Mouse (Mus musculus) midbrain, embryonic 13.5 days (tissue): Measurements from ENCODE around the gene Aimp2. TPM values are rescaled to one million over a fixed set of nuclear protein-coding genes. Genes with fewer than 3 reads are reported as not detected.

Experiments
- ATAC-seq: fragments of 200-750 bp; cut with Nextera tagmentation; 2 replicates; pipeline ENCODE4 v1.8.0; 2017; ENCODE audit warnings: mild to moderate bottlenecking, moderate TSS enrichment, moderate library complexity
- H3K27ac ChIP-seq: fragments of 300-500 bp; sonication (generic); 2 replicates; pipeline ENCODE4 v1.5.1; 2015; ENCODE audit warnings: inconsistent platforms, mild to moderate bottlenecking, moderate library complexity
- H3K27me3 ChIP-seq: fragments of 300-500 bp; sonication (generic); 2 replicates; pipeline ENCODE4 v1.6.1; 2015; ENCODE audit warnings: mild to moderate bottlenecking, inconsistent platforms
- H3K36me3 ChIP-seq: fragments of 300-500 bp; sonication (generic); 2 replicates; pipeline ENCODE4 v1.6.1; 2015; ENCODE audit warnings: mild to moderate bottlenecking, inconsistent platforms
- H3K4me1 ChIP-seq: fragments of 300-500 bp; sonication (generic); replicated peaks from 2 replicates; pipeline ENCODE4 v1.6.1; 2015; ENCODE audit warnings: inconsistent platforms
- H3K4me2 ChIP-seq: fragments of 300-500 bp; sonication (generic); replicated peaks from 2 replicates; pipeline ENCODE4 v1.6.1; 2015; ENCODE audit warnings: moderate library complexity, mild to moderate bottlenecking, inconsistent platforms
- H3K4me3 ChIP-seq: fragments of 300-500 bp; sonication (generic); replicated peaks from 2 replicates; pipeline ENCODE4 v1.5.1; 2015; ENCODE audit warnings: mild to moderate bottlenecking, inconsistent platforms
- H3K9ac ChIP-seq: fragments of 300-500 bp; sonication (generic); replicated peaks from 2 replicates; pipeline ENCODE4 v1.6.1; 2015; ENCODE audit warnings: mild to moderate bottlenecking, inconsistent platforms
- H3K9me3 ChIP-seq: fragments of 300-500 bp; sonication (generic); 2 replicates; pipeline ENCODE4 v1.6.1; 2016; ENCODE audit warnings: mild to moderate bottlenecking, inconsistent platforms
- whole genome bisulfite sequencing: fragments of 180-500 bp; shearing (Covaris S2); methylation state at CpG from one replicate; pipeline ENCODE4 v1.1.7; 2015; 5-methylcytosine and 5-hydroxymethylcytosine counted together
- polyA plus RNA-seq: library from polyadenylated mRNA; unstranded; fragments of >200 nt; fragmentation: Nextera tagmentation; extraction: Ambion mirVana; gene quantifications from 2 replicates; pipeline ENCODE4 v1.2.1, GENCODE M21; 2015

Aimp2 gene
- polyA plus RNA-seq, 1 experiment from 2014 or later = 82.6 TPM

- Histone ChIP-seq H3K4me3 (no peak overlapping the region), H3K36me3 (peaks cover 85% of the 10 kb centered on the region), H3K27ac (no peak overlapping the region), H3K4me2 (no peak overlapping the region), H3K27me3 (no peaks in the 10 kb centered on the region), H3K9ac (no peak overlapping the region), H3K4me1 (no peaks in the 10 kb centered on the region), H3K9me3 (no peaks in the 10 kb centered on the region)
- ATAC-seq = no peak
- 90% methylated on average over 5 of the region's 5 CpGs for WGBS
Observed at GRCm38 (mm10) chr5:143893396-143893795, 16.3 kb downstream of the Aimp2 start.

DNA sequence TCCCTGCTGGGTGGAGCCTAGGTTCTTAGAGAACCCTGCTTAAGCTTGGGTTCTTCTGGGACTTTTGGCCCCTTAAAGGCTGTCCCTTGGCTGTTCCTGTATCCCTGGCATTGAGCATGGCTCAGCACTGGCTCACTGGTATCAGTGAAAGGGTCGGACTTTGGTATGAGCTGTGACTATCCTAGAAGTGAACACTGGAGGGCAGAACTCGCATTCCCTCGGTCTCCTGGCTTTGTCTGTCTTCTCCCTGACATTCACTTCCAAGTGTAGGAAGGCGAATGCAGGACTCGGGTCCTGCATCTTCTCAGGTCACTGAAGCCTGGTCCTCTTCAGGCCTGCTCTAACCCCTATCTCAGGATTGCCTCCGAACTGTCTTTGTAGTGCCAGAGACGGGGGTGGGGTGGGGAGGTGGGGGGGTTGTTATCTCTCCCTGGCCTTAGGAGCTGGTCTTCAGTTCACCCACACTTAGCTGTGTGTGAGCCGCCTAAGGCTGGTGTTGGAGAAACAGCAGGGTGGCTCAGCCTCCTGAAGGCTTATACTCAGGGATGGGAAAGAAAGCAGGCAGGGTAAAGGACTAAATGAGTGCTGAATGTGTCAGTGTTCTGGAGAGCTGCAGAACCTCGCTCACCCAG, 17.3 kb downstream of the Aimp2 start:
- Histone ChIP-seq H3K4me3 (no peak overlapping the region), H3K4me2 (no peak overlapping the region), H3K27me3 (no peaks in the 10 kb centered on the region), H3K9ac (no peak overlapping the region), H3K36me3 (peaks cover 84% of the 10 kb centered on the region), H3K4me1 (no peaks in the 10 kb centered on the region), H3K27ac (no peak overlapping the region), H3K9me3 (no peaks in the 10 kb centered on the region)
- WGBS = 77% methylated on average over 9 of the region's 9 CpGs
- ATAC-seq = no peak

DNA sequence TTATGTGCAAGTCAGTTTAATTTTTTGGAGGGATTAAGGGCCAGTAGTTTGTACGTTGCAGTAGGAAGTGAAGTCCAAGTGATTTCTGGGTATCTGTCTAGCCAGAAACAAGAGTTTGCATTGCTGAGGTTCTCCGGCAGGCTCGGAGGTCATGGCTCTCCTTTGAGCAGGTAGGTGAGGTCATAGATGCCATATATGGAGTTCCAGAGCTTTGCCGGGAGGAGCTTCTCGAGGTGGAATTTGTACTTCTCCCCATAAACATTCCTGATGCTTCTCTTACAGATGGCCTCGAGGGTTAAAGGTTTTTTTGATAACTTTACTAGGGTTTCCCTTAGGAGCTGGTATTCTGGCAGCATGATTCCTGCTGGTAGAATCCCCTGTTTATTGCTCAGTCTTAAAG, 18.9 kb downstream of the Aimp2 start:
- peaks cover 89% of the 10 kb centered on the region for H3K36me3 ChIP-seq
- H3K4me3 ChIP-seq = no peak overlapping the region
- no peaks in the 10 kb centered on the region for H3K27me3 ChIP-seq
- H3K27ac ChIP-seq = no peak overlapping the region
- H3K4me1 ChIP-seq = no peaks in the 10 kb centered on the region
- no peak overlapping the region for H3K4me2 ChIP-seq
- 89% methylated on average over 6 of the region's 6 CpGs for WGBS
- H3K9ac ChIP-seq = no peak overlapping the region
- no peak for ATAC-seq
- 0 out of 2 replicates have a peak, but pooled peaks cover 4% of the 10 kb centered on the region for H3K9me3 ChIP-seq

DNA sequence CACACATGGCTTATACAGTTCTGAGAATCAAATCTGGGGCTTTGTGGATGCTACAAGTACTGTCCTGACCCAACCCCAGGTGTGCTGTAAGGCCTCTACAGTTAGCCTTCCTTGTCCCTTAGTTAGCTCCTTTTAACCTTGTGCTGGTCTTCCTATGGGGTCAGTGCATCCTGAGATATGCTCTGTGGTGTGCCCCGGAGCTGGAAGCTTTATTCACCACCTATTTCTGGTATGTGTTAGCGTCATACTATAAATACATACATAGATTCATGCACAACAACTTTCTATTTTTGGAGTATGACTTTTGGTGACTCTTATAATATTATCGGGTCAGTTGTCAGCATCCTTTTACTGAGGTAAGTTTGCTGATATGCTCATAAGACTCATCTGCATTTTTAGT, 24.4 kb downstream of the Aimp2 start:
- H3K9me3 ChIP-seq = 0 out of 2 replicates have a peak, but pooled peaks cover 4% of the 10 kb centered on the region
- H3K36me3 ChIP-seq = peaks cover 98% of the 10 kb centered on the region
- H3K4me2 ChIP-seq = no peak overlapping the region
- H3K4me3 ChIP-seq = no peak overlapping the region
- H3K9ac ChIP-seq = no peak overlapping the region
- no peak overlapping the region for H3K27ac ChIP-seq
- H3K4me1 ChIP-seq = no peaks in the 10 kb centered on the region
- H3K27me3 ChIP-seq = no peaks in the 10 kb centered on the region
- no peak for ATAC-seq
- 98% methylated on average over 3 of the region's 3 CpGs for WGBS

DNA sequence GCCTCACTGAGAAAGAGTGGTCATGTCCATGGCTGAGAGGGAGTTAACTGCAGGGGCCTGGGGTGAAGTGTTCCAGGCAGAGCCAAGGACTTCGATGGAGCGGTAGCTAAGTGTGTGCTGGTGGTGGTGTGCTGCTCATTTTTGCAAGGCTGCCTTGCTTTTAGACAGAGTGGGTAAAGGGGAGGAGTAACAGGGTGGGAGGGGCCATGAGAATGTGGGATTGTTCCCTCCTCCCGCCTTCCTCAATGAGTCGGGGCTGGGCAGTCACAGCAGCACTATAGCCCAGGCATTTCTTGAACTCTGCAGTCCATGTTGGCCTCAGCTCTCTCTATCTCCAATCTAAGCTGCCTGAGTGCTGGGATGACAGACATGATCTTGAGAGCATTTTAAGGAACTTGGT, 35.1 kb downstream of the Aimp2 start:
- no peaks in the 10 kb centered on the region for H3K4me1 ChIP-seq
- H3K4me3 ChIP-seq = no peak overlapping the region
- H3K36me3 ChIP-seq = peaks cover 75% of the 10 kb centered on the region

GRCm38 (mm10) chr5:143871547-143872169, 38.0 kb downstream of the Aimp2 start:
- H3K27ac ChIP-seq = no peak overlapping the region
- peaks cover 49% of the 10 kb centered on the region for H3K36me3 ChIP-seq
- H3K27me3 ChIP-seq = no peaks in the 10 kb centered on the region
- no peak for ATAC-seq
- WGBS = 90% methylated on average over 11 of the region's 11 CpGs
- H3K4me2 ChIP-seq = no peak overlapping the region
- no peak overlapping the region for H3K9ac ChIP-seq
- H3K4me1 ChIP-seq = no peaks in the 10 kb centered on the region
- no peak overlapping the region for H3K4me3 ChIP-seq
- H3K9me3 ChIP-seq = no peaks in the 10 kb centered on the region

More for the DNA sequence above, 35.1 kb downstream of the Aimp2 start:
- Histone ChIP-seq H3K9me3 (no peaks in the 10 kb centered on the region), H3K27me3 (no peaks in the 10 kb centered on the region), H3K9ac (no peak overlapping the region), H3K27ac (no peak overlapping the region), H3K4me2 (no peak overlapping the region)
- 63% methylated on average over 4 of the region's 4 CpGs for WGBS
- no peak for ATAC-seq

Other genes with a start within 250 kb of the Aimp2 start
- 31.5 and 32.6 TPM in 2 replicates for gene Usp42, start 177.6 kb downstream of the Aimp2 start, polyA plus RNA-seq
- gene Eif2ak1, start 92.1 kb downstream of the Aimp2 start, polyA plus RNA-seq = 44.9 and 46.3 TPM in 2 replicates
- 0.43 and 0.59 TPM in 2 replicates for gene Ankrd61, start 12.2 kb downstream of the Aimp2 start, polyA plus RNA-seq
- 26.1 and 28.2 TPM in 2 replicates for gene Pms2, start 117 bp upstream of the Aimp2 start, polyA plus RNA-seq
- gene Gm42421, start 18.3 kb upstream of the Aimp2 start, polyA plus RNA-seq = 1.4 and 2.3 TPM in 2 replicates
- 2.2 and 2.4 TPM in 2 replicates for gene Rsph10b, start 23.2 kb upstream of the Aimp2 start, polyA plus RNA-seq
- 94.6 and 95.6 TPM in 2 replicates for gene Ccz1, start 105.0 kb upstream of the Aimp2 start, polyA plus RNA-seq
- gene Ocm, start 116.8 kb upstream of the Aimp2 start, polyA plus RNA-seq = not detected in 2 replicates
- gene Lmtk2, start 190.6 kb upstream of the Aimp2 start, polyA plus RNA-seq = 7.1 and 7.7 TPM in 2 replicates